Comparison of ENCODE assay signal across 8 mouse cellular contexts in genomic region chr8:84976031-84976762, GRCm38 (mm10). TPM values are rescaled to one million over a fixed set of nuclear protein-coding genes. Genes with fewer than 3 reads are reported as not detected.
A peak's percentile ranks its signal among the peaks of the same experiment; 100 is the strongest.
DNase-seq lines count a peak whose midpoint lies in the region; ATAC-seq and TF ChIP-seq lines count a peak whose summit lies in the region.

No protein-coding gene starts in this region.

- peak overlapping the region; percentile 78 for H3K9ac ChIP-seq in heart, embryonic 11.5 days (ENCODE audit: low read depth, low read length)
- peak overlapping the region; percentile 38 for H3K9ac ChIP-seq in kidney, embryonic 15.5 days

- H3K9me3 ChIP-seq in heart, embryonic 11.5 days (replicated peaks; ENCODE audit: control insufficient read depth, low read length): no peaks in the 10 kb centered on the region
- no peaks in the 10 kb centered on the region for H3K9me3 ChIP-seq in kidney, embryonic 15.5 days (replicated peaks)

- no peak for TF ChIP-seq POLR2A in brain, embryonic 14.5 days (IDR thresholded peaks at IDR 0.05; ENCODE audit: borderline replicate concordance, extremely low read depth, insufficient read depth, insufficient read length, poor library complexity, severe bottlenecking)

- peak overlapping the region; percentile 60 for H3K4me3 ChIP-seq in heart, embryonic 11.5 days (ENCODE audit: low read depth, low read length)
- H3K4me3 ChIP-seq in kidney, embryonic 15.5 days (replicated peaks): peak overlapping the region; percentile 55

- H3K36me3 ChIP-seq in heart, embryonic 11.5 days (ENCODE audit: control insufficient read depth, insufficient read depth, low read length): peaks cover 8% of the 10 kb centered on the region
- peaks cover 38% of the 10 kb centered on the region for H3K36me3 ChIP-seq in kidney, embryonic 15.5 days

- H3K4me2 ChIP-seq in heart, embryonic 11.5 days: peak overlapping the region; percentile 98
- peak overlapping the region; percentile 97 for H3K4me2 ChIP-seq in kidney, embryonic 15.5 days

- under 1% methylated on average over 57 of the region's 61 CpGs for WGBS in heart, embryonic 11.5 days (ENCODE audit: insufficient replicate concordance)
- under 1% methylated on average over 61 of the region's 61 CpGs for WGBS in kidney, embryonic 15.5 days

- peak; percentile 96 to 97 for DNase-seq in B cell, adult 2 months
- peak; percentile 96 for DNase-seq in brain, embryonic 14.5 days (ENCODE audit: low read depth)
- peak; percentile 96 for DNase-seq in liver
- DNase-seq in monocyte, adult 2 months (ENCODE audit: low read depth in 1 of 2, low spot score in 2 of 2): peak; percentile 93 to 97
- DNase-seq in spleen, postnatal 36 days (ENCODE audit: low spot score in 2 of 2): peak; percentile 93 to 95

- peaks cover 36% of the 10 kb centered on the region for H3K4me1 ChIP-seq in heart, embryonic 11.5 days (ENCODE audit: control insufficient read depth, insufficient read depth, low read length)
- H3K4me1 ChIP-seq in kidney, embryonic 15.5 days: peaks cover 67% of the 10 kb centered on the region

- ATAC-seq in erythroblast, adult 5-6 weeks (replicated peaks; ENCODE audit: low FRiP score, poor library complexity, severe bottlenecking): peak; percentile 61
- peak; percentile 82 for ATAC-seq in heart, embryonic 11.5 days (replicated peaks; ENCODE audit: insufficient number of reproducible peaks, low FRiP score, low TSS enrichment)
- peak; percentile 79 for ATAC-seq in kidney, embryonic 15.5 days (replicated peaks; ENCODE audit: low FRiP score)

- peak overlapping the region; percentile 79 for H3K27ac ChIP-seq in heart, embryonic 11.5 days (ENCODE audit: low read depth, low read length)
- H3K27ac ChIP-seq in kidney, embryonic 15.5 days: peak overlapping the region; percentile 78

- TF ChIP-seq CTCF in brain, embryonic 14.5 days (IDR thresholded peaks at IDR 0.05; ENCODE audit: borderline replicate concordance, extremely low read depth, insufficient read depth, insufficient read length): no peak

- no peaks in the 10 kb centered on the region for H3K27me3 ChIP-seq in heart, embryonic 11.5 days (ENCODE audit: control insufficient read depth, insufficient read depth, low read length)
- H3K27me3 ChIP-seq in kidney, embryonic 15.5 days: peaks cover 16% of the 10 kb centered on the region

RNA-seq across cellular contexts. Expression of gene Junb, which starts 2.3 kb away (rescaled TPM):
- polyA plus RNA-seq in brain, embryonic 14.5 days (2012; rRNA removed): 6.7 and 7.1 TPM in 2 replicates
- 6.1 and 6.7 TPM in 2 replicates for total RNA-seq in erythroblast, adult 5-6 weeks (2015; ENCODE audit: low replicate concordance)
- total RNA-seq in erythroblast, adult 5-6 weeks (2017; ENCODE audit: low replicate concordance): 15.5 and 16.1 TPM in 2 replicates
- 7.6 and 9.3 TPM in 2 replicates for polyA plus RNA-seq in heart, embryonic 11.5 days (2014; fragmentation: Nextera tagmentation; extraction: Ambion mirVana)
- polyA plus RNA-seq in kidney, embryonic 15.5 days (2015; fragmentation: Nextera tagmentation; extraction: Ambion mirVana): 9.6 TPM in 2 replicates

RNA-seq across cellular contexts. Expression of gene Rnaseh2a, which starts 6.6 kb away (rescaled TPM):
- 41.8 and 51.3 TPM in 2 replicates for polyA plus RNA-seq in brain, embryonic 14.5 days (2012; rRNA removed)
- total RNA-seq in erythroblast, adult 5-6 weeks (2015; ENCODE audit: low replicate concordance): 31.8 and 67.2 TPM in 2 replicates
- total RNA-seq in erythroblast, adult 5-6 weeks (2017; ENCODE audit: low replicate concordance): 37.4 and 37.9 TPM in 2 replicates
- 95.9 and 106 TPM in 2 replicates for polyA plus RNA-seq in heart, embryonic 11.5 days (2014; fragmentation: Nextera tagmentation; extraction: Ambion mirVana)
- 125 and 129 TPM in 2 replicates for polyA plus RNA-seq in kidney, embryonic 15.5 days (2015; fragmentation: Nextera tagmentation; extraction: Ambion mirVana)

RNA-seq across cellular contexts. Expression of gene Prdx2, which starts 6.8 kb away (rescaled TPM):
- polyA plus RNA-seq in brain, embryonic 14.5 days (2012; rRNA removed): 756 and 915 TPM in 2 replicates
- total RNA-seq in erythroblast, adult 5-6 weeks (2015; ENCODE audit: low replicate concordance): 1,192 and 1,430 TPM in 2 replicates
- total RNA-seq in erythroblast, adult 5-6 weeks (2017; ENCODE audit: low replicate concordance): 2,193 and 2,235 TPM in 2 replicates
- 862 and 992 TPM in 2 replicates for polyA plus RNA-seq in heart, embryonic 11.5 days (2014; fragmentation: Nextera tagmentation; extraction: Ambion mirVana)
- 808 and 824 TPM in 2 replicates for polyA plus RNA-seq in kidney, embryonic 15.5 days (2015; fragmentation: Nextera tagmentation; extraction: Ambion mirVana)

RNA-seq across cellular contexts. Expression of gene Gm49661, which starts 7.0 kb away (rescaled TPM):
- polyA plus RNA-seq in brain, embryonic 14.5 days (2012; rRNA removed): not detected in 2 replicates
- not detected in 2 replicates for total RNA-seq in erythroblast, adult 5-6 weeks (2015; ENCODE audit: low replicate concordance)
- total RNA-seq in erythroblast, adult 5-6 weeks (2017; ENCODE audit: low replicate concordance): not detected in 2 replicates
- not detected in 2 replicates for polyA plus RNA-seq in heart, embryonic 11.5 days (2014; fragmentation: Nextera tagmentation; extraction: Ambion mirVana)
- polyA plus RNA-seq in kidney, embryonic 15.5 days (2015; fragmentation: Nextera tagmentation; extraction: Ambion mirVana): not detected in 2 replicates

RNA-seq across cellular contexts. Expression of gene Hook2, which starts 14.2 kb away (rescaled TPM):
- 21.2 and 27.2 TPM in 2 replicates for polyA plus RNA-seq in brain, embryonic 14.5 days (2012; rRNA removed)
- 1.9 and 5.0 TPM in 2 replicates for total RNA-seq in erythroblast, adult 5-6 weeks (2015; ENCODE audit: low replicate concordance)
- 1.6 and 6.1 TPM in 2 replicates for total RNA-seq in erythroblast, adult 5-6 weeks (2017; ENCODE audit: low replicate concordance)
- polyA plus RNA-seq in heart, embryonic 11.5 days (2014; fragmentation: Nextera tagmentation; extraction: Ambion mirVana): 6.7 and 7.1 TPM in 2 replicates
- polyA plus RNA-seq in kidney, embryonic 15.5 days (2015; fragmentation: Nextera tagmentation; extraction: Ambion mirVana): 25.3 and 27.0 TPM in 2 replicates

Comparison
In these comparisons a context has a peak if more than half of its experiments do, and no peak if none do; other contexts are left out.
1. Peak in every context shown above with its lines: DNase-seq, ATAC-seq, H3K4me3 ChIP-seq and H3K27ac ChIP-seq.